Mouse (Mus musculus): ENCODE data around the gene Arpc1a. TPM values are rescaled to one million over a fixed set of nuclear protein-coding genes. Genes with fewer than 3 reads are reported as not detected.
"Not testable (repeated sequence)": the region's sequence is repeated elsewhere in the genome, so short reads cannot be mapped to it uniquely, and the experiment has no call there.

Gene Arpc1a
- polyA plus RNA-seq, 1 experiment from 2014 or later: 164 TPM

- ATAC-seq: peak; percentile 18
Measured at GRCm38 (mm10) chr5:145116916-145117315, 33.3 kb downstream of the Arpc1a start.

GRCm38 (mm10) chr5:145118005-145118404 is 34.4 kb downstream of the Arpc1a start:
- in situ Hi-C loops (cut with MboI; ENCODE audit: low pct_unique_long_range_greater_than_20kb): no loop called here
- ChIA-PET CTCF (no interaction called here), POLR2A (interaction anchor here (0.9 kb wide), 1 partner anchor 11 kb away, joined by 3 read pairs; no protein-coding TSS in a partner anchor)
- no peaks in the 10 kb centered on the region for H3K27me3 ChIP-seq
- DNase-seq (ENCODE audit: low read depth, low spot score): no peak
- no peak for ATAC-seq
- TF ChIP-seq CTCF (IDR thresholded peaks at IDR 0.05): no peak

More at GRCm38 (mm10) chr5:145116916-145117315, 33.3 kb downstream of the Arpc1a start:
- no peak for DNase-seq (ENCODE audit: low read depth, low spot score)
- CTCF ChIA-PET: interaction anchor here (1.0 kb wide), 1 partner anchor 10 kb away, joined by 6 read pairs; no protein-coding TSS in a partner anchor
- POLR2A ChIA-PET: interaction anchor here (0.9 to 1.0 kb wide), 2 partner anchors 12 to 13 kb away, joined by 3 to 6 read pairs; no protein-coding TSS in a partner anchor
- in situ Hi-C loops (cut with MboI; ENCODE audit: low pct_unique_long_range_greater_than_20kb): no loop called here
- no peaks in the 10 kb centered on the region for H3K27me3 ChIP-seq
- no peak for TF ChIP-seq CTCF (IDR thresholded peaks at IDR 0.05)

GRCm38 (mm10) chr5:145118461-145118860 is 34.8 kb downstream of the Arpc1a start:
- ChIA-PET CTCF (no interaction called here), POLR2A (interaction anchor here (0.7 kb wide), 1 partner anchor 10 kb away, joined by 4 read pairs; no protein-coding TSS in a partner anchor)

GRCm38 (mm10) chr5:145119385-145119784 is 35.8 kb downstream of the Arpc1a start:
- CTCF ChIA-PET: no interaction called here
- in situ Hi-C loops (cut with MboI; ENCODE audit: low pct_unique_long_range_greater_than_20kb): no loop called here
- no peak for ATAC-seq
- no peak for TF ChIP-seq CTCF (IDR thresholded peaks at IDR 0.05)
- DNase-seq (ENCODE audit: low read depth, low spot score): no peak
- POLR2A ChIA-PET: interaction anchor here (0.7 to 0.9 kb wide), 3 partner anchors 8 to 14 kb away, joined by 3 to 4 read pairs (median 3); no protein-coding TSS in a partner anchor
- H3K27me3 ChIP-seq: no peaks in the 10 kb centered on the region

More at GRCm38 (mm10) chr5:145118461-145118860, 34.8 kb downstream of the Arpc1a start:
- DNase-seq (ENCODE audit: low read depth, low spot score): no peak
- TF ChIP-seq CTCF (IDR thresholded peaks at IDR 0.05): no peak
- in situ Hi-C loops (cut with MboI; ENCODE audit: low pct_unique_long_range_greater_than_20kb): no loop called here
- H3K27me3 ChIP-seq: no peaks in the 10 kb centered on the region
- no peak for ATAC-seq

GRCm38 (mm10) chr5:145120921-145121320 is 37.3 kb downstream of the Arpc1a start:
- no peaks in the 10 kb centered on the region for H3K27me3 ChIP-seq
- in situ Hi-C loops (cut with MboI; ENCODE audit: low pct_unique_long_range_greater_than_20kb): no loop called here
- TF ChIP-seq CTCF (IDR thresholded peaks at IDR 0.05): no peak
- ChIA-PET POLR2A (interaction anchor here (1.0 kb wide), 1 partner anchor 38 kb away, joined by 3 read pairs; the partner anchor contains the start of gene Arpc1a), CTCF (interaction anchor here (0.8 kb wide), 1 partner anchor 10 kb away, joined by 3 read pairs; no protein-coding TSS in a partner anchor)
- DNase-seq (ENCODE audit: low read depth, low spot score): no peak
- ATAC-seq: no peak

GRCm38 (mm10) chr5:145123396-145123795 is 39.8 kb downstream of the Arpc1a start:
- H3K27me3 ChIP-seq: no peaks in the 10 kb centered on the region
- no peak for TF ChIP-seq CTCF (IDR thresholded peaks at IDR 0.05)
- no peak for ATAC-seq
- no peak for DNase-seq (ENCODE audit: low read depth, low spot score)
- CTCF ChIA-PET: interaction anchor here (1.3 kb wide), 1 partner anchor 16 kb away, joined by 3 read pairs; no protein-coding TSS in a partner anchor
- in situ Hi-C loops (cut with MboI; ENCODE audit: low pct_unique_long_range_greater_than_20kb): no loop called here
- POLR2A ChIA-PET: interaction anchor here (0.9 kb wide), 1 partner anchor 40 kb away, joined by 3 read pairs; no protein-coding TSS in a partner anchor

GRCm38 (mm10) chr5:145126580-145126979 is 43.0 kb downstream of the Arpc1a start:
- no peaks in the 10 kb centered on the region for H3K27me3 ChIP-seq
- CTCF ChIA-PET: interaction anchor here (0.9 to 1.3 kb wide), 2 partner anchors 10 to 16 kb away, joined by 3 to 6 read pairs; no protein-coding TSS in a partner anchor
- no peak for TF ChIP-seq CTCF (IDR thresholded peaks at IDR 0.05)
- POLR2A ChIA-PET: no interaction called here
- ATAC-seq (no peak), DNase-seq (ENCODE audit: low read depth, low spot score) (no peak)
- in situ Hi-C loops (cut with MboI; ENCODE audit: low pct_unique_long_range_greater_than_20kb): no loop called here

- no peaks in the 10 kb centered on the region for H3K27me3 ChIP-seq
- TF ChIP-seq CTCF (IDR thresholded peaks at IDR 0.05): no peak
- CTCF ChIA-PET: no interaction called here
- in situ Hi-C loops (cut with MboI; ENCODE audit: low pct_unique_long_range_greater_than_20kb): no loop called here
- POLR2A ChIA-PET: interaction anchor here (0.8 to 1.1 kb wide), 2 partner anchors 10 to 12 kb away, joined by 3 to 4 read pairs; no protein-coding TSS in a partner anchor
- DNase-seq (ENCODE audit: low read depth, low spot score) (no peak), ATAC-seq (no peak)
Measured at GRCm38 (mm10) chr5:145129124-145129523, 45.5 kb downstream of the Arpc1a start.

- POLR2A ChIA-PET: interaction anchor here (1.4 kb wide), 1 partner anchor 13 kb away, joined by 6 read pairs; no protein-coding TSS in a partner anchor
- not testable (repeated sequence) for ATAC-seq
Measured at GRCm38 (mm10) chr5:145129773-145130172, 46.1 kb downstream of the Arpc1a start.

GRCm38 (mm10) chr5:145130191-145130590 is 46.6 kb downstream of the Arpc1a start:
- in situ Hi-C loops (cut with MboI; ENCODE audit: low pct_unique_long_range_greater_than_20kb): no loop called here
- POLR2A ChIA-PET: interaction anchor here (1.4 kb wide), 1 partner anchor 13 kb away, joined by 6 read pairs; no protein-coding TSS in a partner anchor
- H3K27me3 ChIP-seq: no peaks in the 10 kb centered on the region
- CTCF ChIA-PET: interaction anchor here (0.8 kb wide), 1 partner anchor 9 kb away, joined by 3 read pairs; no protein-coding TSS in a partner anchor
- TF ChIP-seq CTCF (IDR thresholded peaks at IDR 0.05): no peak
- ATAC-seq (peak; percentile 85), DNase-seq (ENCODE audit: low read depth, low spot score) (peak; percentile 79)

More at GRCm38 (mm10) chr5:145129773-145130172, 46.1 kb downstream of the Arpc1a start:
- H3K27me3 ChIP-seq; in situ Hi-C loops (cut with MboI; ENCODE audit: low pct_unique_long_range_greater_than_20kb); DNase-seq (ENCODE audit: low read depth, low spot score); CTCF ChIA-PET: not testable (repeated sequence)

GRCm38 (mm10) chr5:145130995-145131394 is 47.4 kb downstream of the Arpc1a start:
- ATAC-seq (no peak), DNase-seq (ENCODE audit: low read depth, low spot score) (no peak)
- in situ Hi-C loops (cut with MboI; ENCODE audit: low pct_unique_long_range_greater_than_20kb): no loop called here
- POLR2A ChIA-PET: interaction anchor here (1.4 kb wide), 1 partner anchor 14 kb away, joined by 6 read pairs; no protein-coding TSS in a partner anchor
- TF ChIP-seq CTCF (IDR thresholded peaks at IDR 0.05): no peak
- H3K27me3 ChIP-seq: no peaks in the 10 kb centered on the region
- CTCF ChIA-PET: interaction anchor here (0.8 kb wide), 1 partner anchor 10 kb away, joined by 3 read pairs; no protein-coding TSS in a partner anchor

- ChIA-PET CTCF (interaction anchor here (1.7 kb wide), 1 partner anchor 9 kb away, joined by 5 read pairs; no protein-coding TSS in a partner anchor), POLR2A (interaction anchor here (0.7 kb wide), 1 partner anchor 14 kb away, joined by 3 read pairs; no protein-coding TSS in a partner anchor)
- in situ Hi-C loops (cut with MboI; ENCODE audit: low pct_unique_long_range_greater_than_20kb); H3K27me3 ChIP-seq; ATAC-seq; DNase-seq (ENCODE audit: low read depth, low spot score): not testable (repeated sequence)
Measured at GRCm38 (mm10) chr5:145133275-145133674, 49.6 kb downstream of the Arpc1a start.
